Comparison of ENCODE assay signal across 24 mouse cellular contexts in the genomic region with DNA sequence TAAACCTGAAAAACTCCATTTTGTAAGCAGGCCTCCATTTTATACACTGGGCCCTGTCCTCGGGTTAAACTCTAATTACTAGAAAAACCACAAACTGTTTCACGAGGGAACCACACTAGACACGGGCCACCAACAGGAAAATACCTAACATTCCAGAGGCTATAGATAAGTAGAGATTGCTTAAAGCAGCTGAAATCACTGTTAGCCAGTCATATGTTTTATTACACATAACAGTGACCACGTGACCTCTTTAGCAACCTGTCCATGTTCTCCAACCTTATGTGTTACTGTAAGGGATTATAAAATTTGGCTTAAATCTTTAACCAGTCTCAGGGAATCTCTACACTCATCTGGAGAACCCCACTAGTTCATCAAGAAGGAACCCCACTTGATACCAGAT. TPM values are rescaled to one million over a fixed set of nuclear protein-coding genes. Genes with fewer than 3 reads are reported as not detected.
"Had no signal": no experiment of that assay in that cellular context is flagged by ENCODE, and none has a peak within 500 bp of the region (broad histone marks: within the 10 kb centered on the region; RNA-seq: fewer than 3 reads in every experiment).

No protein-coding gene starts in this region.

- H3K4me2 ChIP-seq: liver, embryonic 13.5 days; lung, embryonic 14.5 days; midbrain, embryonic 11.5 days; neural tube, embryonic 13.5 days had no signal

- H3K9ac ChIP-seq: liver, embryonic 13.5 days; lung, embryonic 14.5 days; neural tube, embryonic 13.5 days had no signal

- H3K27ac ChIP-seq: kidney, postnatal 0 days; left cerebral cortex, adult 2 months; liver, embryonic 13.5 days; neural tube, embryonic 13.5 days had no signal

- H3K36me3 ChIP-seq: liver, embryonic 13.5 days; neural tube, embryonic 13.5 days had no signal

- H3K27me3 ChIP-seq: liver, embryonic 13.5 days had no signal

- DNase-seq: kidney, adult 2 months; kidney, postnatal 25 days; layer of hippocampus, postnatal 36 days; liver, embryonic 13.5 days; lung, embryonic 14.5 days; lung, postnatal 4 days; midbrain, embryonic 14.5 days; retina, postnatal 1 day; right cerebral cortex, postnatal 25 days; thymus, adult 18-20 months; thymus, postnatal 4 days had no signal

- ATAC-seq: intestine, postnatal 0 days had no signal

- H3K4me3 ChIP-seq: left cerebral cortex, adult 2 months; liver, embryonic 13.5 days; neural tube, embryonic 13.5 days had no signal

- H3K4me1 ChIP-seq: neural tube, embryonic 13.5 days had no signal

- H3K9me3 ChIP-seq: liver, embryonic 13.5 days; neural tube, embryonic 13.5 days had no signal

RNA-seq across cellular contexts. Expression of gene Cfap126, which starts 19.3 kb away (rescaled TPM):
- total RNA-seq: neutrophil, adult 5-6 weeks had no signal

RNA-seq across cellular contexts. Expression of gene Mpz, which starts 56.1 kb away (rescaled TPM):
- total RNA-seq: layer of hippocampus, adult 8-10 months; layer of hippocampus, postnatal 10 days; layer of hippocampus, postnatal 36 days; left cerebral cortex, adult 2 months; left cerebral cortex, postnatal 10 days; left cerebral cortex, postnatal 36 days; megakaryocyte progenitor cell, adult 5-6 weeks; megakaryocyte-erythroid progenitor cell, adult 5-6 weeks; neutrophil, adult 5-6 weeks had no signal
- polyA plus RNA-seq: kidney, embryonic 14.5 days; liver, embryonic 13.5 days had no signal
